Mouse (Mus musculus): ENCODE data around the gene Bnip2. TPM values are rescaled to one million over a fixed set of nuclear protein-coding genes. Genes with fewer than 3 reads are reported as not detected.

Gene Bnip2
- 94.7 and 105 TPM in 2 replicates for polyA plus RNA-seq (2016; fragmentation: Nextera tagmentation; extraction: Ambion mirVana)

DNA sequence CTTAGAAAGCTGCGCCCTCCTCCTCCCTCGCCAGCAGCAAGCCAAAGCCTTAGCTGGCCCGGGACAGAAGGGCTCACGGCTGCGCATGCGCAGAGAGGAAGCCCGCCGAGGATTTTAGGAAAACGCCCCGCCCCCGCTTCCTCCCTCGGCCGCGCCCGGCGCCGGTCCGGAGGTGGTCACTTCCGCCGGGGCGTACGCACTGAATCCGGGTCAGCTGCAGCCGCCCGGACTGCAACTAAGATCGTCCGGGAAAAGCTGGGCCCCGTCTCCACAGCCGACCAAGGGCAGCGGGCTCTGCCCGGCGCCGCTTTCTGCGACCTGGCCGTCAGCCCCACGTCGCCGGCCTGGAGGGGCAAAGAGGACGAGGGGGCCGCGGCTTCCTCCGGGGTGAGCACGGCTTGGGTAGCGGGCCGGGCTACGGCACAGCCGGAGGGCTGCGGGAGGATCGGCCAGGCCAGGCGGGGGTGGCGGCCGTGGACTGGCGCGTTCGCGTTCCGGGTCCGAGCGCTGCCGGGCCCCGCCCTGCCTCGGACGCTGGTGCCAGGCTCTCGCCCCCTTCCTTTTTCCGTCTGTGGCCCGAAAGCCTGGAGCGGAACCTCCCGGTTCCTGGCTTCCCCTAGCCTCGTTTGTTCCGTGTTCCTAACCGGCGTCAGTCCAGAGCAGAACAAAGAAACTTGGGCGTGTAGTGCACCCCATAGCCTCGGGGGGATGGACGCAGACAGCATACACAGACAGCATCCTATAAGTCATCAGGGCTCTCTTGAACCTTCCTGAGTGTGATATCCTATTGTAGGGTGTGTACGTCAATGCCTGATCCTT is at the start of gene Bnip2:
Bnip2 (plus strand) TSS at position 164 of the 819 bp plus-strand sequence.
- Histone ChIP-seq H3K4me2 (replicated peaks) (peak within 1 kb of the TSS; percentile 65), H3K27me3 (replicated peaks) (no peaks in the 10 kb centered on the region), H3K36me3 (peaks cover 5% of the 10 kb centered on the region; the same call in 1 of the 2 replicates), H3K4me1 (peaks cover 26% of the 10 kb centered on the region), H3K4me3 (peak within 1 kb of the TSS; percentile 99), H3K9me3 (no peaks in the 10 kb centered on the region), H3K9ac (peak within 1 kb of the TSS; percentile 97), H3K27ac (peak within 1 kb of the TSS; percentile 92)
- peak; percentile 94 for ATAC-seq (ENCODE audit: low FRiP score, low read depth)
- WGBS = under 1% methylated on average over 76 of the region's 76 CpGs

DNA sequence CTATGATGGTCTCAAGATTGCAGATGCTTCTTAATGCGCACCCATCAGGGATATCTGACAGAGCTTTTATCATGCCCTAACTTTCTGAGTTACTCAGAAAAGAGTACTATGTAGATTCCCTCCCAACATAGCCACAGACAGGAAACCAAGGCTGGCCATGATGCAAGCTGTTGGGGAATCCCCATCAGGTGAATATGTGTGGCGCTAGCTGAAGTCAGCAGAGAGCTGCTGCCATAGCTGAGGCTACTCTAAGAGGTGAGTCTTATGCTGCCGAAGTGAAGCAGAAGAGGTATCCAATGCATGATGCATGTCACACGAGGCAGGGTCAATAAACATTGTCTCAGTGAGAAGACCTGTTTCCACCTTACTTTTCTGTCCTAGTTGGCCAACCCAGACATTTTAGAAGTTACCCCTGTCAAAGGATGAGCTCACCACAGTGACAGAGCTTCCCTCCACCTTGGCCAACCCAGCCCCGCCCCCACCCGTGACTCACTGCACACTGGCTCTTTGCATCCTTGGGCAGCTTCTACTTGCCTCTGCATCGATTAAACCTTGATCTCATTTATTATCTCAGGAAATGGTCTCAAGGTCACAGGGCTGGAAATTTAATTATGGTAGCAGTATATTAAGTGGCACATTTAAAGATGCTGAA is 48.3 kb upstream of the Bnip2 start:
- no peak overlapping the region for H3K27ac ChIP-seq
- WGBS = 84% methylated on average over 7 of the region's 7 CpGs
- H3K9me3 ChIP-seq = no peaks in the 10 kb centered on the region
- H3K9ac ChIP-seq = no peak overlapping the region
- no peak overlapping the region for H3K4me3 ChIP-seq
- no peak for ATAC-seq (ENCODE audit: low FRiP score, low read depth)
- no peak overlapping the region for H3K4me2 ChIP-seq (replicated peaks)
- no peaks in the 10 kb centered on the region for H3K27me3 ChIP-seq (replicated peaks)
- no peaks in the 10 kb centered on the region for H3K36me3 ChIP-seq
- no peaks in the 10 kb centered on the region for H3K4me1 ChIP-seq

DNA sequence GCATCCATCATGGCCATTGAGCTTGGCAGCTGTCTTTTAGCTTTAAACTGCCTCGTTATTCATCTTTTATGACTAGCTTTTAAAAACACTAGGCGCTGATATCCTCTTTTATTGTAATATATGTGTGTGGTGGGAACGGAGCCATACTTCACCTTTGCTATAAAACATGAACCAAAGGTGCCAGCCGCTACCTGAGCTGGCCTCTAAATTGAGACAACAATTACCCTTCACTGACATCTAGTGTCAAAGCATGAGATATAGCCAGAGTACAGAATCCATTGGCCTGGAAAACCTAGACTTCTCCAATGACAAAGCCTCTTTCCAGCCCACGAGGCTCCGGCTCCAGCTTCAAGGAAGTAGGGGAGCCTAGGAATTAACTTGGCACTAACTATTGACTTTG is 47.7 kb upstream of the Bnip2 start:
- no peak overlapping the region for H3K4me3 ChIP-seq
- no peaks in the 10 kb centered on the region for H3K36me3 ChIP-seq
- 77% methylated on average over 6 of the region's 6 CpGs for WGBS
- H3K27me3 ChIP-seq (replicated peaks) = no peaks in the 10 kb centered on the region
- H3K27ac ChIP-seq = no peak overlapping the region
- H3K4me1 ChIP-seq = no peaks in the 10 kb centered on the region
- no peak for ATAC-seq (ENCODE audit: low FRiP score, low read depth)
- H3K9ac ChIP-seq = no peak overlapping the region
- no peaks in the 10 kb centered on the region for H3K9me3 ChIP-seq
- no peak overlapping the region for H3K4me2 ChIP-seq (replicated peaks)

DNA sequence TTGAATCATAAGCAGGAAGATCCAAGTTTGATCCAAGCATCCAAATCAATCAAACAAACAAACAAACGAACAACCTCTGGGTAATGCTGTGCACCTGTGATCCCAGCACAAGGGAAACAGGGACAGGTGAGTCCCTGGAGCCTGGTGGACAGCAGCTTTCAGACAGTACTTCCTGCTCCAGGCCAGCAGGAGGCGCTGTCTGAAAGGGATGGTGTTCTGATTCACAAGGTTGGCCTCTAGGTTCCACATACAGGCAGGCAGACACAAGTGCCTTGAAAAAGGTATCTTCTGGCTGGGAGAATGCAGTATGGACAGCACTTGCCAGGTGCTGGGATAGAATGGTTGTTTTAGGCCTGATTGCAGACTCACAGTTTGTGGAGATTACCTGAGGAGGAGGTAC is 40.3 kb upstream of the Bnip2 start:
- Histone ChIP-seq H3K4me1 (no peaks in the 10 kb centered on the region), H3K9me3 (no peaks in the 10 kb centered on the region), H3K4me2 (replicated peaks) (no peak overlapping the region), H3K4me3 (no peak overlapping the region), H3K9ac (no peak overlapping the region), H3K36me3 (no peaks in the 10 kb centered on the region), H3K27me3 (replicated peaks) (no peaks in the 10 kb centered on the region), H3K27ac (no peak overlapping the region)
- 11% methylated on average over 2 of the region's 2 CpGs for WGBS
- no peak for ATAC-seq (ENCODE audit: low FRiP score, low read depth)

DNA sequence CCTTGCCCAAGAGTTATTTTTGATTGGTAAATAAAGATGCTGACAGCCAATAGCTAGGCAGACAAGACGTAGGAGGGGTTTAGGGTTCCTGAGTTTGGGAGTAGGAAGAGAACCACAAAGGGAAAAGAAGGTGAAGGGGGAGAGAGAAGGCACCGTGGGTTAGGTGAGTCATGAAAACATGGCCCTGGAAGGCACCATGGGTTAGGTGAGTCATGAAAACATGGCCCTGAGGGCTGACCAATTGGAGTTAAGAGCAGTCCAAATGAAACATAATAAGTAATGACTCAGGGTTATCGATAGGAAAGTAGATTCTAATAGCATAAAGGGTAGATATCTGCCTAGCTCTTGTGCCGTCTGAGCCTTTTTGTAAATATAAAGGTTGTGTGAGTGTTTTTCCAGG is 39.6 kb upstream of the Bnip2 start:
- H3K9ac ChIP-seq = no peak overlapping the region
- no peak overlapping the region for H3K27ac ChIP-seq
- no peaks in the 10 kb centered on the region for H3K4me1 ChIP-seq
- WGBS = 91% methylated on average over 4 of the region's 4 CpGs
- H3K4me2 ChIP-seq (replicated peaks) = no peak overlapping the region
- no peak for ATAC-seq (ENCODE audit: low FRiP score, low read depth)
- H3K9me3 ChIP-seq = no peaks in the 10 kb centered on the region
- no peak overlapping the region for H3K4me3 ChIP-seq
- no peaks in the 10 kb centered on the region for H3K36me3 ChIP-seq
- no peaks in the 10 kb centered on the region for H3K27me3 ChIP-seq (replicated peaks)

DNA sequence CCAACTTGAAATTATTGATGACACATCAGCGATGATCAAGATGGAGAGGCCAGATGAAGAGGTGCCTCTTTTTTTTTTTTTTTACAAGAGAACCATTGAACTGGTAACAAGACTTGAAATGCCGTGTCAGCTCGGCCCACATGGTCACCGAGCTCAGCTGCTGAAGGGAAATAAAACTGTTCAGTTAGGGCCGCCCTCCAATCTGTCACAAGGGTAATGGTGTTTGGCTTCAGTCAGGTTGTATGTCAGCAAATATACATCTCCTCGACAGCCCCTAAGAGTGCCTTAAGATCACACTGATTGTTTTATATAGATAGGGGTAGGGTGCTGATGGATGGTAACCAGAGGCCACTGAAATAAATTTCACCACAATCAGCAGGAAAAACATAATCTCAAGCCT is 28.3 kb upstream of the Bnip2 start:
- 69% methylated on average over 6 of the region's 6 CpGs for WGBS
- ATAC-seq (ENCODE audit: low FRiP score, low read depth) = no peak
- no peaks in the 10 kb centered on the region for H3K4me1 ChIP-seq
- no peak overlapping the region for H3K4me3 ChIP-seq
- H3K36me3 ChIP-seq = no peaks in the 10 kb centered on the region
- no peak overlapping the region for H3K27ac ChIP-seq
- peaks cover 7% of the 10 kb centered on the region; the same call in 1 of the 2 replicates for H3K9me3 ChIP-seq
- H3K4me2 ChIP-seq (replicated peaks) = no peak overlapping the region
- H3K9ac ChIP-seq = no peak overlapping the region
- no peaks in the 10 kb centered on the region for H3K27me3 ChIP-seq (replicated peaks)

DNA sequence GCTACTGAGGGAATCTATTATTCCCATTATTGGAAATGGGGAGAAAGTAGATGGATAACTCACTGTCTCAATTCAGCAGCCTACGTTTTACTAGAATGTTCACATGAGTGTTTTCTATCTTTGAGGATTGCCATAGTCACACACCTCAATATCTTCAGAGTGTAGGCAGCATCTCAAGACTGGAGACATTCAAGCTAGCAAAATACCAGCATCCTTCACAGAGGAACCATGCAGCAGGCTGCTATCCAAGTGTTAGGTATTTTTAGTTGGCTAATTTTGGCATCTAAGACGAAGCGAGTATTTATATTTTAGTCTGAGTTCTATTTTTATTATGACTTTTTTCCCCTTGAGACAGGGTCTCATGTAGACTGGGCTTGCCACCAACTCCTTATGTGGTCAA is 24.9 kb upstream of the Bnip2 start:
- ATAC-seq (ENCODE audit: low FRiP score, low read depth) = no peak
- no peaks in the 10 kb centered on the region for H3K4me1 ChIP-seq
- H3K4me2 ChIP-seq (replicated peaks) = no peak overlapping the region
- no peak overlapping the region for H3K9ac ChIP-seq
- H3K27ac ChIP-seq = no peak overlapping the region
- 91% methylated on average over 3 of the region's 3 CpGs for WGBS
- no peaks in the 10 kb centered on the region for H3K27me3 ChIP-seq (replicated peaks)
- no peaks in the 10 kb centered on the region for H3K36me3 ChIP-seq
- H3K9me3 ChIP-seq = peaks cover 6% of the 10 kb centered on the region; the same call in 1 of the 2 replicates
- no peak overlapping the region for H3K4me3 ChIP-seq

DNA sequence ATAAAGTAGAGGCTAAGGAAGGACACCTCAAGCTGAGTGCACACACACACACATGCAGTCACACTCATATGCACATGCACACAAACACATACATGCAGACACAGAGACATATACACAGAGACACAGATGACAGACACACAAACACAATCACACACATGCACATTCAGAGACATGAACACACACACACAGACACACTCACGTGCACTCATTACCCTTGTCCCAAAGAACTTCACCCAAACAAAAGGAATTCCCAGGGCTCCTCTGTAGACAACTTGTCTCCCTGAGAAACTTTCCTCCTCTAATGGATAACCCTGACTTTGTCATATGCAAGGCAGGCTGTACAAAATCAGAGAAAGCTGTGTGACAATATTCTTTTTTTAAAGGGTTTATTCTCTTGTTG is 3.7 kb upstream of the Bnip2 start:
- Histone ChIP-seq H3K27ac (no peak overlapping the region), H3K9ac (no peak overlapping the region), H3K9me3 (no peaks in the 10 kb centered on the region), H3K4me3 (no peak overlapping the region), H3K4me1 (peaks cover 2% of the 10 kb centered on the region; the same call in 1 of the 2 replicates), H3K36me3 (no peaks in the 10 kb centered on the region), H3K27me3 (replicated peaks) (no peaks in the 10 kb centered on the region), H3K4me2 (replicated peaks) (no peak overlapping the region)
- no peak for ATAC-seq (ENCODE audit: low FRiP score, low read depth)
- WGBS = 67% methylated on average over 1 of the region's 1 CpGs

DNA sequence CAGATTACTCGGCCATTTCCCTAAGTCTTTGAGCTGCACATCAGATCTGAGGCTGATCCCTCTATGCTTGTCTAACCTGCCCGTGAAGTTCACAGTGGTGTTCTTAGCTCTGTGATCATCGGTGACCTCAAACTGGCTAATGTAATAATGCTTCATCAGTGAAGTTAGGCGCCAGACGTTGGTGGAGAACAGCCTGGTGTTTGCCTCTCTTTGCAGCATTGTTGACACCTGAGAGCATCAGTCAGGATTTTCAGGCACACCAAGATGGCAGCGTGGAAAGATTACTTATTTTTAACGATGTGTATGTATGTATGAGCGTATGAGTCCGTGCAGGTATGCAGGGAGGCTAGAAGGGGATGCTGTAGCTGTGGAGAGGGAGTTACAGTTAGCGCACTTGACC is 3.2 kb upstream of the Bnip2 start:
- no peak for ATAC-seq (ENCODE audit: low FRiP score, low read depth)
- Histone ChIP-seq H3K27ac (no peak overlapping the region), H3K9ac (no peak overlapping the region), H3K9me3 (no peaks in the 10 kb centered on the region), H3K4me3 (no peak overlapping the region), H3K4me1 (peaks cover 7% of the 10 kb centered on the region), H3K4me2 (replicated peaks) (no peak overlapping the region), H3K27me3 (replicated peaks) (no peaks in the 10 kb centered on the region), H3K36me3 (no peaks in the 10 kb centered on the region)
- 84% methylated on average over 10 of the region's 10 CpGs for WGBS

DNA sequence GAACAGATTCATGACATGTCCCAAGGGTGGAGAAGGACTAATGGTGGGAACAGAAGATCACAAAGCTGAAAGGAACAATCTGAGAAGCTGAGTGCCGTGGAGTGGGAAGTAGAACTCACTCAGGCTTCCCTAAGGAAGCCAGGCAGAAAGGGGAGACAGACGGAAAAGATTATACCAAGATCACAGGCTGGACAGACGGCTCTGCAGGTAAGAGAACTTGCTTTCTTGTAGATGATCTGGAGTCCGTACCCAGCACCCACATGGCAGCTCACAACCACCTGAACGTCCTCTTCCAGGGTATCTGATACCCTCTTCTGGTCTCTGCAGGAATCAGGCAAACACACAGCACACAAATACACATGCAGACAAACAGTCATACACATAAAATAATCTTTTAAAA is 2.7 kb upstream of the Bnip2 start:
- ATAC-seq (ENCODE audit: low FRiP score, low read depth) = no peak

DNA sequence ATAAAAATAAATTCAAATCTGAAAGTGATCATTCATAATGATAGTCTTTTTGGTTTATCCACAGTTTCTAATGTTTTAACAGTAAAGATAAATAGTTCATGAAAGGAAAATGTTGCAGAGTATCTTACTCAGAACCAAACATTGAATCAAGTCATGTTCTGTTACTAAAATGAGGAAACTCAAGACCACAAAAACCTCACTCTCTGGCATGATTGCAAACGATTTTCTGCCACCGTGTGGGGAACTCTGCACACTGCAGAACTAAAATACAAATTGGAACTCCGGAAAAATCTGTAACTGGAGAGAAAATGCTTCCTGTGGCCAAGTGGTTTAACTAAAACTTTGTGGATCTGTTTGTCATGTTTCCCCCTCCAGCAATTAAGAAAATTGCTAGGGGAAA is 1.7 kb upstream of the Bnip2 start:
- Histone ChIP-seq H3K9ac (no peak overlapping the region), H3K4me1 (peaks cover 19% of the 10 kb centered on the region), H3K36me3 (peaks cover 5% of the 10 kb centered on the region; the same call in 1 of the 2 replicates), H3K9me3 (no peaks in the 10 kb centered on the region), H3K4me2 (replicated peaks) (no peak overlapping the region), H3K4me3 (no peak overlapping the region), H3K27ac (no peak overlapping the region), H3K27me3 (replicated peaks) (no peaks in the 10 kb centered on the region)
- WGBS = 5% methylated on average over 3 of the region's 3 CpGs
- ATAC-seq (ENCODE audit: low FRiP score, low read depth) = no peak

More for the DNA sequence above, 2.7 kb upstream of the Bnip2 start:
- no peaks in the 10 kb centered on the region for H3K9me3 ChIP-seq
- H3K4me2 ChIP-seq (replicated peaks) = no peak overlapping the region
- H3K27ac ChIP-seq = no peak overlapping the region
- H3K27me3 ChIP-seq (replicated peaks) = no peaks in the 10 kb centered on the region
- H3K36me3 ChIP-seq = no peaks in the 10 kb centered on the region
- H3K4me1 ChIP-seq = peaks cover 13% of the 10 kb centered on the region
- H3K4me3 ChIP-seq = no peak overlapping the region
- WGBS = 83% methylated on average over 5 of the region's 5 CpGs
- no peak overlapping the region for H3K9ac ChIP-seq

DNA sequence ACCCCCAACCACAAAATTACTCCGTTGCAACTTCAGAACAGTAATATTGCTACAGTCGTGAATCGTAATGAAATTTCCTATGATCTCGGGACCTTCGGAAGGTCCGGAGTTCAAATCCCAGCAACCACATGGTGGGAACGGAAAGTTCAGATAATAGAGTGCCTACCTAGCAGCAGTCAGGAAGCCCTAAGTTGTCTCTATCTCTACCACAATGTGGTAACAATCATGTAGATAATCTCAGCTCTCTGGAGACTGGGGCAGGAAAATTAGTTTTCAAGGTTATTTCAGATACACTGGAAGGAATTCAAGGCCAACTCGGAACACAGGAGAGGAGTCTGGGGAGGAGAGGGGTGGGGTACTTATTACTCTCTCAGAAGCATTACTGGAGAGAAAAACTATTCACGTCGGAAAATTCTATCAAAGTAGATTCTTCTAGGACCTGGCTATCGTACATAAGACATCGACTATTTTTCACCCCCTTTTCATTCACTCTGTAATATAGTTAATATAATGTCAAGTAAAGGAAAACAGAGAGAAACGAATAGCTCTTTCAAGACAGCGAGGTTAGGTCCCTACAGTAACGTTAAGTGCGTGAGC is 462 bp upstream of the Bnip2 start:
- no peak for ATAC-seq (ENCODE audit: low FRiP score, low read depth)
- no peaks in the 10 kb centered on the region for H3K9me3 ChIP-seq
- peaks cover 26% of the 10 kb centered on the region for H3K4me1 ChIP-seq
- H3K9ac ChIP-seq = peak overlapping the region; percentile 97; the same call in 1 of the 2 replicates
- no peaks in the 10 kb centered on the region for H3K27me3 ChIP-seq (replicated peaks)
- H3K4me3 ChIP-seq = peak overlapping the region; percentile 99
- H3K4me2 ChIP-seq (replicated peaks) = peak overlapping the region; percentile 65
- 41% methylated on average over 16 of the region's 16 CpGs for WGBS
- peaks cover 5% of the 10 kb centered on the region; the same call in 1 of the 2 replicates for H3K36me3 ChIP-seq
- H3K27ac ChIP-seq = peak overlapping the region; percentile 92

Measured in neural tube, embryonic 12.5 days (tissue).